Mouse (Mus musculus) heart, embryonic 11.5 days (tissue): ENCODE measurements around the gene Slc16a4. TPM values are rescaled to one million over a fixed set of nuclear protein-coding genes. Genes with fewer than 3 reads are reported as not detected.
"Not testable (repeated sequence)": the region's sequence is repeated elsewhere in the genome, so short reads cannot be mapped to it uniquely, and the experiment has no call there.

Source experiments
- ATAC-seq: fragments of 200-750 bp; cut with Nextera tagmentation; replicated peaks from 2 replicates; pipeline ENCODE4 v1.8.0; 2017; ENCODE audit warnings: moderate library complexity; ENCODE audit not compliant: insufficient number of reproducible peaks, low FRiP score, low TSS enrichment
- H3K27ac ChIP-seq: fragments of 300-500 bp; sonication (generic); 2 replicates; pipeline ENCODE4 v1.5.1; 2014; ENCODE audit warnings: mild to moderate bottlenecking, low read depth, low read length
- H3K27me3 ChIP-seq: fragments of 300-500 bp; sonication (generic); 2 replicates; pipeline ENCODE4 v1.6.1; 2014; ENCODE audit warnings: mild to moderate bottlenecking, low read length, mixed read lengths; ENCODE audit not compliant: control insufficient read depth, insufficient read depth
- H3K36me3 ChIP-seq: fragments of 300-500 bp; sonication (generic); 2 replicates; pipeline ENCODE4 v1.6.1; 2014; ENCODE audit warnings: mild to moderate bottlenecking, low read length, moderate library complexity, mixed read lengths; ENCODE audit not compliant: control insufficient read depth, insufficient read depth
- H3K4me1 ChIP-seq: fragments of 300-500 bp; sonication (generic); 2 replicates; pipeline ENCODE4 v1.6.1; 2014; ENCODE audit warnings: low read length; ENCODE audit not compliant: control insufficient read depth, insufficient read depth
- H3K4me2 ChIP-seq: fragments of 300-500 bp; sonication (generic); 2 replicates; pipeline ENCODE4 v1.6.1; 2014; ENCODE audit warnings: mild to moderate bottlenecking, moderate library complexity
- H3K4me3 ChIP-seq: fragments of 300-500 bp; sonication (generic); 2 replicates; pipeline ENCODE4 v1.5.1; 2014; ENCODE audit warnings: low read depth, low read length
- H3K9ac ChIP-seq: fragments of 300-500 bp; sonication (generic); 2 replicates; pipeline ENCODE4 v1.6.1; 2014; ENCODE audit warnings: mild to moderate bottlenecking, low read depth, low read length, moderate library complexity
- H3K9me3 ChIP-seq: fragments of 300-500 bp; sonication (generic); replicated peaks from 2 replicates; pipeline ENCODE4 v1.6.1; 2016; ENCODE audit warnings: low read length; ENCODE audit not compliant: control insufficient read depth
- WGBS: fragments of 180-500 bp; shearing (Covaris S2); extraction: QIAGEN DNeasy Blood & Tissue Kit; methylation state at CpG from one replicate; pipeline ENCODE4 v1.1.7; 2014; ENCODE audit not compliant: insufficient replicate concordance; 5-methylcytosine and 5-hydroxymethylcytosine counted together
- polyA plus RNA-seq: library from polyadenylated mRNA; unstranded; fragments of >200 nt; fragmentation: Nextera tagmentation; extraction: Ambion mirVana; gene quantifications from 2 replicates; pipeline ENCODE4 v1.2.1, GENCODE M21; 2014

The Slc16a4 gene
- polyA plus RNA-seq, 1 experiment from 2014 or later = 3.0 TPM

DNA sequence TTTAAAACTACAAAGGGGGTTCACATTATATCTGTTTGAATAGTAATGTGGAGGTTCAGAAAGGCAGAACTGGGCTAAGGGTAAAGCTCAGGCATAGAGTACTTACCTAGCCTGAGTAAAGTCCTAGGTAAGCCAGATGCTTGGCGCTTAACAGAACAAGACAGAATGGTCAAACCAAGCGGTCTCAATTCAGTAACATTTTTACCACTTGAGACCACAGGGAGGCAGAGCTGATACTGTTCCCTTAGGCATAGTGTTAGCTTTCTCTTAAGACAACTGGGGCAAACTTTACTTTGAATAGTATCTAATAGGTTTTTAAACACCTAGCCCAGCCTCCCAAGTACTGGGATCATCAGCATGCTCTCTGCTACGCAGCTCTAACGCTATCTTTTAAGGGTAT is 15.0 kb upstream of the Slc16a4 start:
- Histone ChIP-seq H3K27me3 (0 out of 2 replicates have a peak, but pooled peaks cover 3% of the 10 kb centered on the region), H3K9ac (no peak overlapping the region), H3K36me3 (no peaks in the 10 kb centered on the region), H3K4me2 (no peak overlapping the region), H3K4me3 (no peak overlapping the region), H3K27ac (no peak overlapping the region), H3K9me3 (no peaks in the 10 kb centered on the region), H3K4me1 (peaks cover 6% of the 10 kb centered on the region; the same call in 1 of the 2 replicates)
- 60% methylated on average over 4 of the region's 4 CpGs for WGBS
- no peak for ATAC-seq

GRCm38 (mm10) chr3:107276626-107277025 is 14.4 kb upstream of the Slc16a4 start:
- Histone ChIP-seq H3K4me1 (peaks cover 6% of the 10 kb centered on the region; the same call in 1 of the 2 replicates), H3K9me3 (no peaks in the 10 kb centered on the region), H3K27me3 (0 out of 2 replicates have a peak, but pooled peaks cover 3% of the 10 kb centered on the region), H3K4me2 (no peak overlapping the region), H3K9ac (no peak overlapping the region), H3K27ac (no peak overlapping the region), H3K4me3 (no peak overlapping the region), H3K36me3 (no peaks in the 10 kb centered on the region)
- ATAC-seq = no peak
- 78% methylated on average over 3 of the region's 3 CpGs for WGBS

GRCm38 (mm10) chr3:107278479-107279269 is 12.4 kb upstream of the Slc16a4 start, which contains the start of gene Lamtor5:
TSS of gene Lamtor5 (plus strand) at chr3:107278858.
- peak within 1 kb of the TSS; percentile 92 for H3K4me3 ChIP-seq
- 4% methylated on average over 43 of the region's 43 CpGs for WGBS
- H3K27me3 ChIP-seq = 0 out of 2 replicates have a peak, but pooled peaks cover 3% of the 10 kb centered on the region
- H3K4me2 ChIP-seq = peak within 1 kb of the TSS; percentile 60
- H3K9me3 ChIP-seq = no peaks in the 10 kb centered on the region
- peaks cover 8% of the 10 kb centered on the region for H3K36me3 ChIP-seq
- ATAC-seq = peak; percentile 82
- H3K27ac ChIP-seq = no peak within 1 kb of the TSS
- H3K4me1 ChIP-seq = peaks cover 6% of the 10 kb centered on the region; the same call in 1 of the 2 replicates
- H3K9ac ChIP-seq = peak within 1 kb of the TSS; percentile 87

DNA sequence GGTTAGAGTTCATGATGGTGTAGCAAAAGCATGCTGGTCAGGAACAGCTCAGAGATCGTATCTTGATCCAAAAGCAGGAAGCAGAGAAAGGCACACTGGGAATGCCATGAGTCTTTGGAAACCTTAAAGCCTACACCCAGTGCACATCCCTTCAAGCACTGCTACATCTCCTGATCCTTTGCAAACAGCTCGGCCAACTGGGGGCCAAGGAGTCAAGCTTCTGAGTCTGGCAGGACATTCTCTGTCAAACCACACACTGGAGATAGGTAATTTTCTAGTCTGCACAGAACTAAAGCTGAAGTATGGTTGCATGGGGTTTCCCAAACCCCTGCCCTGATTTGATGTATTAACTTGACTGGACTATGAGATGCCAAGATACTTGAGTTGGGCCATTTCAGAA is 4.9 kb upstream of the Slc16a4 start:
- H3K4me1 ChIP-seq = no peaks in the 10 kb centered on the region
- H3K4me2 ChIP-seq = no peak overlapping the region
- H3K4me3 ChIP-seq = no peak overlapping the region
- no peaks in the 10 kb centered on the region for H3K9me3 ChIP-seq
- H3K9ac ChIP-seq = no peak overlapping the region
- peaks cover 8% of the 10 kb centered on the region for H3K36me3 ChIP-seq
- WGBS = 62% methylated on average over 2 of the region's 2 CpGs
- H3K27ac ChIP-seq = no peak overlapping the region
- H3K27me3 ChIP-seq = no peaks in the 10 kb centered on the region
- no peak for ATAC-seq

DNA sequence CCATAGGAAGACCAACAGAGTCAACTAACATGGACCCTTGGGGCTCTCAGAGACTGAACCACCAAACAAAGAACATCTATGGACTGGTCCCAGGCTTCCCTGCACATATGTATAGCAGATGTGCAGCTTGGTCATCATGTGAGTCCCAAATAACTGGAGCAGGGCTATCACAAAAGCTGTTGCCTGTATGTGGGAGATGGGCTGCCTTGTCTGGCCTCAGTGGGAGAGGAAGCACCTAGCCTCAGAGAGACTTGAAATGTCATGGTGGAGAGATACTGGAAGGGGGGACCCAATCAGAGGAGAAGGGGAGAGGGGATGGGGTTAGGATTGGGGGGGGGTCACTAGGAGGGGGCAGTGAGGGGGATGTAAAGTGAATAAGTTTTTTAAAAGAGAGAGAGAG is 3.7 kb upstream of the Slc16a4 start:
- no peak for ATAC-seq
- no peak overlapping the region for H3K4me2 ChIP-seq

GRCm38 (mm10) chr3:107295672-107296360 is 4.8 kb downstream of the Slc16a4 start:
- WGBS = 79% methylated on average over 5 of the region's 5 CpGs
- no peaks in the 10 kb centered on the region for H3K36me3 ChIP-seq

More for the DNA sequence above, 3.7 kb upstream of the Slc16a4 start:
- Histone ChIP-seq H3K36me3 (peaks cover 6% of the 10 kb centered on the region), H3K9ac (no peak overlapping the region), H3K9me3 (no peaks in the 10 kb centered on the region), H3K27ac (no peak overlapping the region), H3K27me3 (no peaks in the 10 kb centered on the region), H3K4me3 (no peak overlapping the region), H3K4me1 (no peaks in the 10 kb centered on the region)

DNA sequence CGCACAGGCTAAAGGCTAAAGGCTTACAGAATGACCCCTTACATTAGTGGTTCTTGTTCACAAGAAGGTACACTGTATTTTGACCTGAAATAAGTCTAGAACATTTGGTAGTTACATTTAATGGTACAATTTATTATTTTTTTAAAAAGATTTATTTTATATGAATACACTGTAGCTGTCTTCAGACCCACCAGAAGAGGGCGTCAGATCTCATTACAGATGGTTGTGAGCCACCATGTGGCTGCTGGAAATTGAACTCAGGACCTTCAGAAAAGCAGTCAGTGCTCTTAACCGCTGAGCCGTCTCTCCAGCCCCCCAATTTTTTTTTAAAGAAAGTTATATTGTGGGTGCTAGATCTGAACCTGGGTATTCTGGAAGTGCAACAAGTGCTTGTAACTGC is 5.9 kb downstream of the Slc16a4 start:
- H3K4me1 ChIP-seq, H3K27ac ChIP-seq, ATAC-seq, H3K27me3 ChIP-seq, H3K9ac ChIP-seq, H3K36me3 ChIP-seq, H3K4me2 ChIP-seq, H3K4me3 ChIP-seq, H3K9me3 ChIP-seq: not testable (repeated sequence)
- 62% methylated on average over 4 of the region's 4 CpGs for WGBS

More at GRCm38 (mm10) chr3:107295672-107296360, 4.8 kb downstream of the Slc16a4 start:
- Histone ChIP-seq H3K9ac (no peak overlapping the region), H3K4me3 (no peak overlapping the region), H3K27ac (no peak overlapping the region), H3K4me1 (peaks cover 3% of the 10 kb centered on the region; the same call in 1 of the 2 replicates), H3K4me2 (no peak overlapping the region), H3K9me3 (no peaks in the 10 kb centered on the region), H3K27me3 (no peaks in the 10 kb centered on the region)
- ATAC-seq = no peak

- Histone ChIP-seq H3K9me3 (no peaks in the 10 kb centered on the region), H3K4me2 (no peak overlapping the region), H3K36me3 (no peaks in the 10 kb centered on the region), H3K27ac (no peak overlapping the region), H3K4me1 (no peaks in the 10 kb centered on the region), H3K9ac (no peak overlapping the region), H3K4me3 (no peak overlapping the region), H3K27me3 (no peaks in the 10 kb centered on the region)
- WGBS = 92% methylated on average over 3 of the region's 3 CpGs
- no peak for ATAC-seq
These were observed 26.3 kb downstream of the Slc16a4 start for GRCm38 (mm10) chr3:107317338-107317737.
